Mouse (Mus musculus): ENCODE measurements at regions not wholly inside any gene's neighbourhood (a gene's known extent, or its start where the extent isn't known, plus 50 kb on each side); places are given as distances from the start of the nearest gene placed in this dataset.

DNA sequence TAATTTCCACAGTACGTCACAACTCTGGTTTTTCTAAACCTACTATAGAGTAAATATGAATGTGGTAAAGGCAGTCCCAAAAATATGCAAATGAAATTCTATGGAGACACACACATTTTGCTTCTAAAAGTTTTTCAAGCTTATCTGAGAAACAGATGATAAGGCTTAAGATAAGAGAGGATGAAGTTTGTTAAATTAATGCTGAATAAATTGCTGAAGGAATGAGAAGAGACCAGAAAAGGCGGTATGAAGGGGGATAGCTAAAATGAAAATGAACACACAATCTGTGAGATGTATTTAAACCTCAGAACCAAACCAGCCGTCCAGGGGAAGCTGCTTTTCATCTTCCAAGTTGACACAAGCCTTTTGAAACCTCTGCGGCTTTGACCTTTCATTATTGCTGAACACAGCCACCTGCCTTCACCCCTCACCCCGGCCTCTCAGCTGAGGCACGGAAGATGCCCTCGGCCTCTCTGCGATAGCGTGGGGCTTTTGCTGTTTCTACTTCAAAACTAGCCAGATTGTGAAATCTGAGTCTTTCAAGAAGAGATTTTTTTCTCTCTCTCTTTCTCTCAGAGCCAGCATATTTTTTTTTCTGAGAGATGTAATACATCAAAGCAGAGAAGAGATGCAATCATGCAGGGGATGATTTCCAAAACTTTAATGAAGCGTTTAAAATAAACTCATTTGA lies 328.7 kb upstream of the Rag2 start:
- Histone ChIP-seq H3K36me3 (no peaks in the 10 kb centered on the region), H3K4me1 (no peaks in the 10 kb centered on the region), H3K27ac (no peak overlapping the region), H3K27me3 (no peaks in the 10 kb centered on the region), H3K9ac (no peak overlapping the region), H3K4me2 (no peak overlapping the region), H3K4me3 (no peak overlapping the region), H3K9me3 (no peaks in the 10 kb centered on the region)
- ATAC-seq (ENCODE audit: insufficient number of reproducible peaks, low FRiP score, low TSS enrichment, low read depth), result no peak
- 64% methylated on average over 10 of the region's 10 CpGs for WGBS

DNA sequence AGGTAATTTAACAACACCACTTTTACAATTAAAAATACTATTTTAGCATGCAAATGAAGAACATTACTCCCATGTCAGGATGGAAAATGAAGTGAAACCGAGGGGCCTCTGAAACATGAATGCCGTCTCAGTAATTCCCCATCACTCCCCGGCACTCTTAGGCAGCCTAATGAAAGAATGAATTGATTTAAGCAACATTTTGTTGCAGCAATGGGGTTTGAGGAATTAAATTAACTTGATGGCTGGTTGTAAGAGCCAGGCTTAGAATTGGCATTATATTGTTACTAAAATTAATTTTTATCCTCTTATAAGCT lies 328.2 kb upstream of the Rag2 start:
- 61% methylated on average over 3 of the region's 3 CpGs for WGBS
- H3K27me3 ChIP-seq, result no peaks in the 10 kb centered on the region
- H3K4me1 ChIP-seq, result no peaks in the 10 kb centered on the region
- H3K4me2 ChIP-seq, result no peak overlapping the region
- no peak overlapping the region for H3K9ac ChIP-seq
- no peaks in the 10 kb centered on the region for H3K36me3 ChIP-seq
- no peak overlapping the region for H3K4me3 ChIP-seq
- no peaks in the 10 kb centered on the region for H3K9me3 ChIP-seq
- no peak overlapping the region for H3K27ac ChIP-seq
- no peak for ATAC-seq (ENCODE audit: insufficient number of reproducible peaks, low FRiP score, low TSS enrichment, low read depth)

DNA sequence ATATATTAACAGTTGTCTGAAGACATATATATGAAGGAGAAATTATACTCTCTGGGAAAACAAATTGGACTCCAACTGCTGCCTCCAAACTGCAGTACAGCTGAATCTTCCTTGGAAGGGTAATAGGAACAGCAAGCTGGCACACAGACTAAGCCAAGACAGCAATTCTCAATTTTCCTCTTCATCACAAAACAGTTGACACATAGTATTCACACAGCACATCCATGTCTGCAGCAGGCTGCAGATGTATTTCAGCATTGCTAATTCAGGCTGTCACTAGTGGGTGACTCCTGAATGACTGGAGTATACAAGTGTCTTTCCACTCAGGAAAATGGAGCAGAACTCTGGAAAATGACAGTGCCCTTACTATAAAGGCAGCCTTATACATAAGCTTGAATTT lies 327.7 kb upstream of the Rag2 start:
- Histone ChIP-seq H3K4me1 (no peaks in the 10 kb centered on the region), H3K4me3 (no peak overlapping the region), H3K9ac (no peak overlapping the region), H3K36me3 (no peaks in the 10 kb centered on the region), H3K9me3 (no peaks in the 10 kb centered on the region), H3K27ac (no peak overlapping the region), H3K4me2 (no peak overlapping the region), H3K27me3 (no peaks in the 10 kb centered on the region)
- no peak for ATAC-seq (ENCODE audit: insufficient number of reproducible peaks, low FRiP score, low TSS enrichment, low read depth)

- ATAC-seq (ENCODE audit: insufficient number of reproducible peaks, low FRiP score, low TSS enrichment, low read depth), result no peak
- Histone ChIP-seq H3K27ac (no peak overlapping the region), H3K9me3 (no peaks in the 10 kb centered on the region), H3K4me3 (no peak overlapping the region), H3K9ac (no peak overlapping the region), H3K4me2 (no peak overlapping the region), H3K27me3 (no peaks in the 10 kb centered on the region), H3K4me1 (no peaks in the 10 kb centered on the region), H3K36me3 (no peaks in the 10 kb centered on the region)
- WGBS, result 85% methylated on average over 2 of the region's 2 CpGs
Observed at GRCm38 (mm10) chr2:101299126-101299525, 325.4 kb upstream of the Rag2 start.

GRCm38 (mm10) chr2:101300106-101300505 lies 324.4 kb upstream of the Rag2 start:
- Histone ChIP-seq H3K4me1 (no peaks in the 10 kb centered on the region), H3K27me3 (no peaks in the 10 kb centered on the region), H3K4me3 (no peak overlapping the region), H3K36me3 (no peaks in the 10 kb centered on the region), H3K27ac (no peak overlapping the region), H3K9me3 (no peaks in the 10 kb centered on the region), H3K9ac (no peak overlapping the region), H3K4me2 (no peak overlapping the region)
- ATAC-seq (ENCODE audit: insufficient number of reproducible peaks, low FRiP score, low TSS enrichment, low read depth), result no peak

DNA sequence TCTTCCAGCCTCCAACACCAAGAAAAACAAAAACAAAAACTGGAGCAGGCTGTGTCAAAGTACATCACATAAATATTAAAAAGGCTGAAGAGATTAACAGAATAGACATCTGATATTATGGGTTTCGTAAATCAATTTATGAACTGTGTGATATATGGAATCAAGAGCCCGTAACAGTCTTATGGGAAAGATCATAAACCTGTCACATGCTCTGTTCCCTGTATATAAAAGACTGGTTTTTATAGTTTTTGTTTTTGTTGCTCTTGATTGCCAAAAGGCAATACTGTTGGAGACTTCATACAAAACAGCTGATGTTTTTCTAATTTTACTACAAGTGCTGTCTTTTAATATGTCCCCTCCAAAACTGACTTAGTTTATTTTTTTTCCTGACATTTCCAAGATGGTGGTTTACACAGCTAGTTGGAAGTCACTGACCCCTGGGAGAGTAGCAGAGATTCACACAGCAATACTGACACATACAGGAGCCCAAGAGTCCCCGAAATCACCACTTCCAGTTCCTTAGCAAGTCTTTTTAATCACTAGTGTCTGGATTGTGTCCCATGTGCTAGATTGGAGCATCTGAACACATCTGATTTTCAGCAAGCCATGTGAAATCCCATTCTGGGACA lies 303.1 kb upstream of the Rag2 start:
- 63% methylated on average over 3 of the region's 3 CpGs for WGBS
- ATAC-seq (ENCODE audit: insufficient number of reproducible peaks, low FRiP score, low TSS enrichment, low read depth), result no peak
- no peaks in the 10 kb centered on the region for H3K27me3 ChIP-seq
- H3K27ac ChIP-seq, result no peak overlapping the region
- H3K9ac ChIP-seq, result no peak overlapping the region
- H3K4me3 ChIP-seq, result no peak overlapping the region
- no peaks in the 10 kb centered on the region for H3K36me3 ChIP-seq
- H3K4me2 ChIP-seq, result no peak overlapping the region
- no peaks in the 10 kb centered on the region for H3K4me1 ChIP-seq
- no peaks in the 10 kb centered on the region for H3K9me3 ChIP-seq

- Histone ChIP-seq H3K27me3 (no peaks in the 10 kb centered on the region), H3K27ac (no peak overlapping the region), H3K4me1 (no peaks in the 10 kb centered on the region), H3K9ac (no peak overlapping the region), H3K4me2 (no peak overlapping the region), H3K4me3 (no peak overlapping the region), H3K36me3 (no peaks in the 10 kb centered on the region), H3K9me3 (no peaks in the 10 kb centered on the region)
- ATAC-seq (ENCODE audit: insufficient number of reproducible peaks, low FRiP score, low TSS enrichment, low read depth), result no peak
- 29% methylated on average over 1 of the region's 1 CpGs for WGBS
Observed at GRCm38 (mm10) chr2:101356709-101357108, 267.8 kb upstream of the Rag2 start.

- H3K36me3 ChIP-seq, result no peaks in the 10 kb centered on the region
- ATAC-seq (ENCODE audit: insufficient number of reproducible peaks, low FRiP score, low TSS enrichment, low read depth), result no peak
- no peaks in the 10 kb centered on the region for H3K9me3 ChIP-seq
- H3K27me3 ChIP-seq, result no peaks in the 10 kb centered on the region
- no peak overlapping the region for H3K4me3 ChIP-seq
- 42% methylated on average over 3 of the region's 3 CpGs for WGBS
- H3K4me2 ChIP-seq, result no peak overlapping the region
- H3K9ac ChIP-seq, result no peak overlapping the region
- no peaks in the 10 kb centered on the region for H3K4me1 ChIP-seq
- no peak overlapping the region for H3K27ac ChIP-seq
Observed at GRCm38 (mm10) chr2:101364256-101364655, 260.3 kb upstream of the Rag2 start.

- 75% methylated on average over 4 of the region's 4 CpGs for WGBS
- no peaks in the 10 kb centered on the region for H3K9me3 ChIP-seq
- H3K36me3 ChIP-seq, result no peaks in the 10 kb centered on the region
- H3K9ac ChIP-seq, result no peak overlapping the region
- H3K4me3 ChIP-seq, result no peak overlapping the region
- H3K4me1 ChIP-seq, result no peaks in the 10 kb centered on the region
- no peak overlapping the region for H3K4me2 ChIP-seq
- no peaks in the 10 kb centered on the region for H3K27me3 ChIP-seq
- no peak overlapping the region for H3K27ac ChIP-seq
- no peak for ATAC-seq (ENCODE audit: insufficient number of reproducible peaks, low FRiP score, low TSS enrichment, low read depth)
Observed at GRCm38 (mm10) chr2:101368278-101368677, 256.2 kb upstream of the Rag2 start.

DNA sequence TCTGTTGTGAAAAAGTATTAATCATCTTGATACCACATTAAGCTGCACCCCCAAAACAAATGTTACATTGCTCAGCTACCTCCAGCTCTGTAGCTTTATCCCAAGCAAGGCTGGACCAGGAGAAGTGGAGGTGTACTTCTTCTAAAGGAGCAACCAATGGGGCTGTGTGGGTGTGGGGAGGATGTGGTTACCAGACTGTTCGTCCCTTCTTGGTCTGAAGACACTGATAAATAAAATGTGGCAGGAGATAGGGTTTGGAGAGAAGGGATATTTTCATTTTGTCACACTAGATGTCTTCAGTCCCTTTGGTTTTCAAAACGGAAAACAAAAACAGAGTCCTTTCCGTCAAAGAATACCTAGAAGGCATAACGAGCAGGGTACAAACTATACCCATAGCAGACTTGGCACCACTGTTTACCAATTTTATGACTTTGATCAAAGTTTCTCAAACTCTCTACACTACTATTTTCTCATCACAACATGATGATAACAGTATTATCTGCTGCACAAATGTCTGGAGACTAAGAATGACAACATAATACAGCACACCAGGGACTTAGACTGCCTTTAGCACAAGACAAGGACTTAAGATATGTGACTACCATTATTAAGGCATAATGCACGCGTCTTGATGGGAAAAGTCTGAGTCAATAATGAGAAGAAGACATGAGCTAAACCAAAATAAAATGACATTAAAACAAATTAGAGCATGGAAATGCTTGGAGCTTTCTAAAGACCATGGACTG lies 253.4 kb upstream of the Rag2 start:
- H3K4me1 ChIP-seq, result no peaks in the 10 kb centered on the region
- H3K9ac ChIP-seq, result no peak overlapping the region
- 86% methylated on average over 6 of the region's 6 CpGs for WGBS
- H3K36me3 ChIP-seq, result no peaks in the 10 kb centered on the region
- no peak overlapping the region for H3K27ac ChIP-seq
- H3K4me2 ChIP-seq, result no peak overlapping the region
- H3K27me3 ChIP-seq, result no peaks in the 10 kb centered on the region
- ATAC-seq (ENCODE audit: insufficient number of reproducible peaks, low FRiP score, low TSS enrichment, low read depth), result no peak
- H3K9me3 ChIP-seq, result no peaks in the 10 kb centered on the region
- no peak overlapping the region for H3K4me3 ChIP-seq

GRCm38 (mm10) chr2:101371834-101372493 lies 252.6 kb upstream of the Rag2 start:
- no peaks in the 10 kb centered on the region for H3K36me3 ChIP-seq
- no peak overlapping the region for H3K4me3 ChIP-seq
- no peak overlapping the region for H3K9ac ChIP-seq
- no peak overlapping the region for H3K27ac ChIP-seq
- H3K27me3 ChIP-seq, result no peaks in the 10 kb centered on the region
- H3K9me3 ChIP-seq, result no peaks in the 10 kb centered on the region
- H3K4me1 ChIP-seq, result no peaks in the 10 kb centered on the region
- WGBS, result 84% methylated on average over 7 of the region's 7 CpGs
- H3K4me2 ChIP-seq, result no peak overlapping the region
- no peak for ATAC-seq (ENCODE audit: insufficient number of reproducible peaks, low FRiP score, low TSS enrichment, low read depth)

GRCm38 (mm10) chr2:101380595-101380994 lies 243.9 kb upstream of the Rag2 start:
- no peak overlapping the region for H3K27ac ChIP-seq
- 77% methylated on average over 6 of the region's 6 CpGs for whole genome bisulfite sequencing
- H3K27me3 ChIP-seq, result no peaks in the 10 kb centered on the region
- no peak overlapping the region for H3K9ac ChIP-seq
- H3K36me3 ChIP-seq, result no peaks in the 10 kb centered on the region
- H3K9me3 ChIP-seq, result no peaks in the 10 kb centered on the region
- no peaks in the 10 kb centered on the region for H3K4me1 ChIP-seq
- no peak overlapping the region for H3K4me3 ChIP-seq
- ATAC-seq (ENCODE audit: insufficient number of reproducible peaks, low FRiP score, low TSS enrichment, low read depth), result no peak
- no peak overlapping the region for H3K4me2 ChIP-seq
